Comparison of ENCODE assay signal across 8 mouse cellular contexts in the genomic region with DNA sequence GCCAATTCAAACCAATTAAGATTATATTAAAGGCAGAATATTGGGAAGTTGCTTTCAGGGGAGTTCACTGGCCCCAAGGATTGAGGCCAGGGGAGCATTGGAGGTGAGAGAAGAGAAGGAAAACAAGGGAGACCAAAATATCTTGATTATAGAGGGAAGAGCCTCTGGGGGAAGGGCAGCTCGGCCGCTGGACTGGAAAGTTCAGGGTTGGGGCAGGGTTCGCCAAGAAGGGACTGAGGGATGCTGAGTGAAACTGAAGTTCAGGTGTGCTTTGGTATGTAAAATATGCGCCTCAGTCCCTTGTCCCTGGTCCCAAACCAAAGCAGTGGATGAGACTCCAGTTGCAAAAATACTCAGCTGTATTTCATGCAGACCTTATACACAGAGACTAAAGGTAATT. TPM values are rescaled to one million over a fixed set of nuclear protein-coding genes. Genes with fewer than 3 reads are reported as not detected.
DNase-seq lines count a peak whose midpoint lies in the region; ATAC-seq and TF ChIP-seq lines count a peak whose summit lies in the region.

No protein-coding gene starts in this region.

- H3K4me3 ChIP-seq in heart, embryonic 10.5 days = peak overlapping the region; percentile 93; the same call in 1 of the 2 replicates
- H3K4me3 ChIP-seq in heart, adult 2 months = no peak overlapping the region; the same call in 1 of the 2 replicates
- peak overlapping the region; percentile 81; the same call in 1 of the 2 replicates for H3K4me3 ChIP-seq in embryonic facial prominence, embryonic 12.5 days
- peak overlapping the region; percentile 87 for H3K4me3 ChIP-seq in midbrain, embryonic 10.5 days

- no peak for TF ChIP-seq CTCF in heart, adult 2 months (IDR thresholded peaks at IDR 0.05)

- H3K9ac ChIP-seq in heart, adult 2 months (ENCODE audit: low read depth, low read length) = no peak overlapping the region
- H3K9ac ChIP-seq in embryonic facial prominence, embryonic 12.5 days = no peak overlapping the region

- no peak for TF ChIP-seq POLR2A in heart, adult 2 months (IDR thresholded peaks at IDR 0.05; ENCODE audit: insufficient read depth, low read depth, low read length)

- no peak for TF ChIP-seq EP300 in heart, adult 2 months (IDR thresholded peaks at IDR 0.05; ENCODE audit: insufficient read depth, low read depth, low read length)

- peak overlapping the region; percentile 72 for H3K4me2 ChIP-seq in embryonic facial prominence, embryonic 12.5 days (replicated peaks)

- H3K27ac ChIP-seq in heart, embryonic 10.5 days = no peak overlapping the region
- H3K27ac ChIP-seq in heart, adult 2 months = no peak overlapping the region
- no peak overlapping the region for H3K27ac ChIP-seq in embryonic facial prominence, embryonic 12.5 days
- H3K27ac ChIP-seq in midbrain, embryonic 10.5 days (replicated peaks) = no peak overlapping the region

- 0 out of 2 replicates have a peak, but pooled peaks cover 2% of the 10 kb centered on the region for H3K36me3 ChIP-seq in heart, embryonic 10.5 days
- H3K36me3 ChIP-seq in heart, adult 2 months (ENCODE audit: control insufficient read depth, insufficient read depth, low read length) = no peaks in the 10 kb centered on the region
- no peaks in the 10 kb centered on the region for H3K36me3 ChIP-seq in embryonic facial prominence, embryonic 12.5 days
- peaks cover 7% of the 10 kb centered on the region for H3K36me3 ChIP-seq in midbrain, embryonic 10.5 days

- no peaks in the 10 kb centered on the region for H3K79me2 ChIP-seq in heart, adult 2 months (replicated peaks; ENCODE audit: control insufficient read depth, insufficient read depth, low read length)

- H3K9me3 ChIP-seq in heart, embryonic 10.5 days = no peaks in the 10 kb centered on the region
- no peaks in the 10 kb centered on the region for H3K9me3 ChIP-seq in embryonic facial prominence, embryonic 12.5 days
- H3K9me3 ChIP-seq in midbrain, embryonic 10.5 days (replicated peaks) = no peaks in the 10 kb centered on the region

- DNase-seq in heart, embryonic 10.5 days (ENCODE audit: low spot score) = no peak
- DNase-seq in heart, adult 2 months = no peak
- peak; percentile 20 for DNase-seq in kidney, adult 11 months
- no peak for DNase-seq in midbrain, embryonic 10.5 days (ENCODE audit: low spot score)
- DNase-seq in layer of hippocampus, adult 18-20 months (ENCODE audit: low spot score in 2 of 2) = no peak
- DNase-seq in spleen, postnatal 10 days (ENCODE audit: low spot score in 2 of 2) = no peak
- no peak for DNase-seq in lung, postnatal 10 days

- WGBS in heart, embryonic 10.5 days = 62% methylated on average over 4 of the region's 4 CpGs
- 59% methylated on average over 4 of the region's 4 CpGs for WGBS in heart, adult 2 months
- 46% methylated on average over 4 of the region's 4 CpGs for WGBS in embryonic facial prominence, embryonic 12.5 days
- 58% methylated on average over 4 of the region's 4 CpGs for WGBS in midbrain, embryonic 10.5 days

- peaks cover 6% of the 10 kb centered on the region; the same call in 1 of the 2 replicates for H3K4me1 ChIP-seq in heart, embryonic 10.5 days
- no peaks in the 10 kb centered on the region; the same call in 1 of the 2 replicates for H3K4me1 ChIP-seq in heart, adult 2 months (ENCODE audit: control insufficient read depth, insufficient read depth, low read length)
- H3K4me1 ChIP-seq in embryonic facial prominence, embryonic 12.5 days = peaks cover 10% of the 10 kb centered on the region
- peaks cover 18% of the 10 kb centered on the region for H3K4me1 ChIP-seq in midbrain, embryonic 10.5 days

- H3K27me3 ChIP-seq in heart, embryonic 10.5 days (ENCODE audit: insufficient read depth, poor library complexity, severe bottlenecking) = no peaks in the 10 kb centered on the region
- H3K27me3 ChIP-seq in heart, adult 2 months (ENCODE audit: control insufficient read depth, insufficient read depth, low read length) = no peaks in the 10 kb centered on the region
- H3K27me3 ChIP-seq in embryonic facial prominence, embryonic 12.5 days = no peaks in the 10 kb centered on the region; the same call in 1 of the 2 replicates
- no peaks in the 10 kb centered on the region for H3K27me3 ChIP-seq in midbrain, embryonic 10.5 days (ENCODE audit: low read depth, poor library complexity, severe bottlenecking)

- no peak for ATAC-seq in embryonic facial prominence, embryonic 12.5 days (ENCODE audit: insufficient number of reproducible peaks, insufficient read depth, low FRiP score, low TSS enrichment)

- intact Hi-C loops in heart, adult 2 months (cut with DNase I) = loop anchor here (2.0 to 10.0 kb wide), 2 partner anchors 103 to 327 kb away; partner anchors contain the start of genes Esf1, Macrod2 and Ndufaf5

RNA-seq across cellular contexts. Expression of gene Tasp1, which starts 0.9 kb away (rescaled TPM):
- polyA plus RNA-seq in heart, embryonic 10.5 days (2016; fragmentation: Nextera tagmentation; extraction: Ambion mirVana) = 17.3 and 18.2 TPM in 2 replicates
- 1 to 10 TPM; 6.6 to 7.6 TPM for total RNA-seq in heart, adult 2 months (2021)
- polyA plus RNA-seq in heart, adult 2 months (2012; rRNA removed) = 2.9 and 5.4 TPM in 2 replicates
- polyA plus RNA-seq in embryonic facial prominence, embryonic 12.5 days (2016; fragmentation: Nextera tagmentation; extraction: Ambion mirVana) = 21.9 and 24.7 TPM in 2 replicates
- 16.3 and 18.1 TPM in 2 replicates for polyA plus RNA-seq in midbrain, embryonic 10.5 days (2016; fragmentation: Nextera tagmentation; extraction: Ambion mirVana)
- 10 to 100 TPM; 30.5 to 31.8 TPM for total RNA-seq in layer of hippocampus, adult 18-20 months (2021)
